Mouse (Mus musculus): ENCODE data around the gene Spon1.

- no peak for TF ChIP-seq POLR2A (IDR thresholded peaks at IDR 0.05; ENCODE audit: borderline replicate concordance, control insufficient read depth, low read depth, low read length)
- TF ChIP-seq CTCF (IDR thresholded peaks at IDR 0.05; ENCODE audit: control insufficient read depth, insufficient read depth, low read length): peak; percentile 66
These were observed 254.9 kb downstream of the Spon1 start for GRCm38 (mm10) chr7:114020704-114021093.
